Mouse (Mus musculus): ENCODE measurements around the gene Slit3. TPM values are rescaled to one million over a fixed set of nuclear protein-coding genes. Genes with fewer than 3 reads are reported as not detected.
A peak's percentile ranks its signal among the peaks of the same experiment; 100 is the strongest.

The Slit3 gene
- total RNA-seq, 2 experiments from 2014 or later, result 31.5 to 47.6 TPM

DNA sequence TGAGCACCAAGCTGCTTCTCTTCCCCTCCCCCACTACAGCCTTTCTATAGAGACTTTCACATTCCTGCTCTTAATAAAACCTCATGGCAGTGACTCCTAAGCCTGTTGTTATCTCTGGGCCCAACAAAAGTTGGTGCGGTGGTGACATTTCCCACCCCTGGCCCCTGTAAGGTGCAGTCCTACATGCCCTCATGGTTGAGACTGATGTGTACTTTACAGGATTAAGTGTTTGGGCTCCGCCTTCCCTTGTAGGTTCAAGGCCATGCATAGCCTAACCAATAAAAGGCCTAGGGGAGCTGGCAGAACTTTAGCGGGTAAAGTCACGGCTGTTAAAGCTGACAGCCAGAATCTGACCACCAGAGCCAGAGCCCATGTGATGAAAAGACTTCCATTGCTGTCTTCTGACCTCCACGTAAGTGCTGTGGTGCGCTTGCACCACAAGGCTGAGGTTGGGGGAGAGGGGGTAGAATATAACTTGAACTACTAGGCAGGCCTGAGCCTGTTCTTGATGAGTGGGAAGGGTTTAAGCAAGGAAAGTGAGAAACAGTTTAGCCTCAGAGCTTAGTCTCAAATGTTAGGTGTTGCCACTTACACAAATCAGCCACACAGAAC lies 323.6 kb downstream of the Slit3 start:
- DNase-seq (ENCODE audit: low spot score in 2 of 2), result no peak

DNA sequence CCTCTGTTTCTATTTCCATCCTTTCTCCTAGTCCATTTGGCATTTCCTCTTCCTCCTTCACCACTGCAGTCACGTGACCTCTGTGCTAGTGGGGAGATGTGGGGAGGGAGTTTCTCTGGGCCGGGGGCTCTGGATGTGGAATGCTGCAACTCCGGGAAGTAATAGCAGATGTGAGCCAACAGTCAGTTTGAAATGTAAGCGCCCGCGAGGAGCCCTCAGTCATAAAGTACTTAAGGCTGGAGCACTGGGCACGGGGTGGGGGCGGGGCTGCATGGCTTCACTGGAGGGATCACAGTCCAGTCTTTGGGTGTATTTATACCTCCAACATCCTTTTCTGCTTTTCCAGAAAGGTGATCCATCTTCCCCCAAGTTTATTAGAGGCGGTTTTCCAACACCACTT lies 326.9 kb downstream of the Slit3 start:
- DNase-seq (ENCODE audit: low spot score in 2 of 2), result no peak

DNA sequence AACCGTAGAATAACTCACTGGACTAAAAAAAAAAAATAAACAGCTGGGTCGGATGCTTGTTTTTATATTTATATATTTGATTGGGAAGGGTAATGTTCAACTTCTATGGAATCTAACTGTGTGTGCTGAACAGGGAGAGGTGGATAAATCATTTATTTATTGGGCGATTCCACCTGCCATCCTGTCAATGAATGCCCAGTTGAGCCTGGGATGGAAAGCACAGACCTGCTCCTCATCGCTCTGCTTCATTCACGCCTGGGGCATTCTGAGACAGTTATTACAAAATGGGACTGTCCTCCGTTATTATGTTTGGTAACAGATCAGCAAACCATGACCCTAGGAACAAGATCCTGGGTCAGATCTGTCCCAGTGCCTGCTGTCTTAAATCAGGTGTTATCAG lies 328.2 kb downstream of the Slit3 start:
- DNase-seq (ENCODE audit: low spot score in 2 of 2), result no peak

DNA sequence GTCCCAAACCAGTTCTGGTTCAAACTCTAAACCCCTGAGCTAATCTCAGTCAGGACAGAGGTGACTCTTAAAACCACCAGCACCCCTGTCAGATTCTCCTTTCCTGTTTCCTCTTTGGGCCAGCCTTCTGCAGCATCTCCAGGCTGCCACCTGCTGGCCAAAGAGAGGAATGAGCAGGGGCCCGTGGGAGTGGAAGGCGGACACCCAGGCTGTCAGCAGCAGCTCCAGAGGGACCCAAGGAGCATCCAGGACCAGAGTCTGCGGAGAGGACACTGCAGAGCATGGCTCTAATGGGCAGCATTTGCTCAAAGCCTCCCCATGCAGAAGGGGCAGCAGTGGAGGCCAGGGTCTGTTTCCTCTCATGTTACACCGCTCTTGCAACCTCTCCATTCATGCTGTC lies 330.6 kb downstream of the Slit3 start:
- DNase-seq (ENCODE audit: low spot score in 2 of 2), result peak; percentile 69 to 75

DNA sequence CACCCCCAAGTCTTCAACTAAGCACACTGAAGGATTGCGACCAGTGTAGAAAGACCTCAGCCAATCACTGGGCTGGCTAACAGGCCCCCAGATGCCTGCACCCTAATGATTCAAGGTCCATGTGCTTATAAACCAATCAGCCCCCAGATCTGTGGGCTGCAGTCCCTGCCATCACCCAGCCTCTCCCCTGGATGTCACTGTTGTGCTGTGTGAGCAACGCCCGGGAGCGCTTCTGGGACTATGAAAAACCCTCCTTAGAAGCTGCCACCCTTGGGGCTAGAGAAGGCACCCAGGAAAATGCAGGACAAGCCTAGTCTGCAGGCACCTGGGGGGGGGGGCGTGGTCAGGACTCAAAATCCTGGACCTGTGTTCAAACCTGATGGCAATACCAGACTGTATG lies 331.4 kb downstream of the Slit3 start:
- DNase-seq (ENCODE audit: low spot score in 2 of 2), result no peak

DNA sequence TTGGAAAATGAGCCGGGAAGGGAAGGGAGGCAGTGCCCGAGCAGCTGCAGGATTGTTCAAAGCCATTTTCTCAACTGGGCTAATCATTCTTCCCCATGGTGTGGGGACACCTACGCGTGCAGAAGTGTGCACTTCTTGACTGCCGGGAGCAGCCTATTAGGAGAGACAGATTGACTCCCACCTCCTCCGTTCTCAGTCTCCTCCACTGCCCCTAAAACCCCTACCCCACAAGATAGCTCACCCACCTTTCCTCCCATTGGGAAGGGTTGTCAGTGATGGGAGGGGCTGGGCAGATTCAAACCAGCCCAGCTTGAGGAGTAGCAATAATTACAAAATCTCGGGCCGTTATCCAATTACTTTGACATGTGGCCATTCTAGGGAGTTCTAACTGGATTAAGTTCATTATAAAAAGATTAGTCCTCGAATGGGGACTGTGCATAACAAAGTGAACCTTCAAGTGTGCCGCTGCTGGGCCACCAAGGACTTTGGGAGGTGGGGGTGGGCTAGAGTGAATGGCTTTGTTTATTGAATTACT lies 333.2 kb downstream of the Slit3 start:
- no peak for DNase-seq (ENCODE audit: low spot score in 2 of 2)

DNA sequence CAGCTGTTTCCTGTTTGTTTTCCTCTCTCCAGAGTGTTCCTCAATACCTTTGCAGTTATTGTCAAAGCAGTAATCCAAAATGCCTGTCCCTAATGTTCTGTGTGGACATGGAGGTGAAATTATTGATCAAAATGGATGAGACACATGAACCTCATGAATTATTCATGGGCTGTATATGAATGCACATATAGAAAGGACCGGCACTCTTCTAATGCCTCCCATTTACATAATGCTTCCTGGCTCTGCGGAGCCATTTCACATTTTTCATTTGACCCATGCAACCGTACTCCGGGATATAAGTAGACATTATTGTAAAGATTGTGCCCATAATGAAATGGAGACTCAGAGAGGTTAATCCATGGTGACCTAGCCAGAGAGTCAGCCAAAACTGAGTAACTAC lies 333.8 kb downstream of the Slit3 start:
- no peak for DNase-seq (ENCODE audit: low spot score in 2 of 2)

DNA sequence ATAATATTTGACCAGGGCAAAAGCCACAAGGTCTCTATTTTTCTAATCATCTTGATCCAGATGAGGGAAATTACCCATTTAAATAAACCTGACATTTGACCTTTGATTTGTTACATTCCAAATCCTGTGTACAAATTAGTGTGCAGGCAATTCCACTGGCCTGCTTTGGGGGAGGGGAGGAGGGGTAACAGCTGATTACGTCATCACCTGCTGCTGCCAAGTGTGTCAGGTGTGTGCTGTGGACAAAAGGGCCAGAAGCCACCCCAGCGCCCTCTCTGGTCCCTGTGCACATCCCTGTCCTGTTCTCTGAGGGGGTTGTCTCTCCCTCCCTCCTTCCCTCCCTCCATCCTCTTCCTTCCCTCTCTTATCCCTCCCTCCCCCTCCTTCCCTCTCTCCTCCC lies 337.0 kb downstream of the Slit3 start:
- no peak for DNase-seq (ENCODE audit: low spot score in 2 of 2)

DNA sequence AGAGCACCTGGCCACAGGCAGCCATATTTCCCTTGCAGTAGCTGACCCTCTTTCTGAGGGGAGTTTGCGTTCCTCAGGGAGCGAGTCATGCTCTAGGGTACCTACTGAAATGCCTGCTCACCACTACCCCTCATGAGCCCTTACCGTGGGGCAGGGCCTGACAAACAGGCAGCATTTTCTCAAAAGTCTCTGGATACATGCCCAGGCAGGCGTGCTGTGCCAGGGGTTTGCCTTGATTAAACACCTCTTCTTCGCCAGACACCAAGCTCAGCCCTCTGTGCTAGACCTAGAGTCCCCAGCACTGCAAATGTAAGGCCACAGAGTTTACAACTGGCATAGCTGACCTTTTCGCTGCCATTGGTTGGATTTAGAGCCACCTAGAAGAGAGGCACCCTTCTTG lies 345.7 kb downstream of the Slit3 start:
- DNase-seq (ENCODE audit: low spot score in 2 of 2), result no peak

DNA sequence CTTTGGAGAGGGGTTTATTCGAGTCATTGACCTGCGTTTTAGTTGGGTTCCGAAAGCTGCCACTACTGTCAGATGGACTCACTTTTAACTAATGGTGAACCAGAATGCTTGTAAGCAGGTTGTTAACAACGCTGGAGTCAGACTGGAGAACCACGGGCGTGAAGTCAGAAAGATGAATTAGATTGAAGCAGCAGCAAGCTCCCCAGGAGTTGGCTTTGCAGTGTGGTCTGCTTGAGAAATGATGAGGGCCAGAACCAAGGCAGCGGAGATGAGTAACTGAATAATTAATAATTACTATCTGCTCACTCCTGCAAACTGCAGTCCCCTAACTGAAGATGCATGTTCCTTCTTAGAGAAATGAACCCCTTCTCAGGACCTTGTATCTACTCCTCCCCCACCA lies 347.8 kb downstream of the Slit3 start:
- no peak for DNase-seq (ENCODE audit: low spot score in 2 of 2)

DNA sequence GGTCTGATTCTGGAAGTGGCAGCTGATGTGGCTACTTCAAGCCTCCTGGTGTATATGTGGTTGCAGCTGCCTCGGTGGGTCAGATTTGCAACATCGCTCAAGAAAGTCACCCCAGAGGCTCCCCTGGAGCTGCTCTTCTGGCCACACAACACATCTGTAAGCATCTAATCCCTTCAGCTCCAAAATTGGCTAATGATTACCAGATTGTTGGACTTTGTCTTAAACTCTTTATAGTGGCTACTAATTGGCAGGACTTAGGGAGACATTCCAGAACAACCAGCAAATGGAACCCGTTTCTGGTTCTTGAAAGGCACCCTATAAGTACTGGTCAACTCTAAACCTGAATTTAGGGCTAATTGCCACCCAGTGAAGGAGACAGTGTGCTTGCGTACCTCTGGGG lies 348.9 kb downstream of the Slit3 start:
- DNase-seq (ENCODE audit: low spot score in 2 of 2), result no peak

DNA sequence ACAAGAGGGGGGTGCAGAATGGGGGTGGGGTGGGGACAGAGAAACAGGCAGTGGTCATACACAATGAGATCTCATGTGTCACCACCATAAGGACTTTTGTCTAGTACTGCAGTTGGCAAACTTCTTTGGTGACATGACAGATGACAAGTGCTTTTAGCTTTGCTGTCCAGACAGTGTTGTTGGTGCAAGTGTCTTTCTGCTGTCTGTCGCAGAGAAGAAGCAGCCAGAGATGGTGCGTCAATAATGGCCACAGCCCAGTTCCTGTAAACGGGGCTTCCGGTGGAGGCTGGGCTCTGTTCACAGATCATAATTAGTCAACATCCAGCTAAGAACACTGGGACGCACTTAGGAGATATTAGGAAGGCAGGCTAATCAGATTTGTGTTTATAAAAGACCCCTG lies 349.8 kb downstream of the Slit3 start:
- DNase-seq (ENCODE audit: low spot score in 2 of 2), result no peak

DNA sequence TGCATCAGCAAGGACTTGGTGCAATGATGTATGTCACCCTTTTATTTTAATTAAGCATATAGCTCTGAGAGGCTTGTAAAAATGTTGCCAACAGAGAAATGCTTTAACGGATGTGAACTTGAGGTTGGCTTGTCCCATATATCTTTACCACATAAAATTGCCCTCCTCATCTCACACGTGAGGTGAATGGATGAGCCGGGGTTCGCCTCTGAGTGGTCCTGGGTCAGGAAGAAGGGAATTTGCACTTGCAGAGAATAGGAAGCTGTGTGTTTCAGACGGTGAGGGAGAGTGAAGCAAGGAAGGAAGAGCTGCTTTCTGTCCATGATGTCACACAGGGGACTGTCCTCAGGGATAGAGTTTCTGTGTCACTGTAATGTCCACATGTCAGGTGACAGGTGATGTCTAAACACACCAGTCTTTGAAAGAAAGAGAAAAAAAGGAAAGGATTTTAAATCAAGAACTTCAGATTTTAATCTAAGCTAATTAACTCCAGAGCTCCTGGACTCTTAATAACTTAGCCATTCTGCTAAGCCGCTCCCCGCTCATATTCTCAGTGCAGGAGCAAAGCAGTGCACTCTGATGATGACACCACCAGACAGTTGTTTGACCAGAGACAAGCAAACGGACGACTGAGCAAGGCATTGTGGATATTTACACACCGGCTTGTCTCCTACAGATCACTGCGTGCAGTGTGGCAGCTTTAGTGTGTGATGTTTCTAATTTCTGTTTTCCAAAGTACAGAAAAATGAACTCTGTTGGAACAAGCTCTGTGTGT lies 352.0 kb downstream of the Slit3 start:
- no peak for DNase-seq (ENCODE audit: low spot score in 2 of 2)

DNA sequence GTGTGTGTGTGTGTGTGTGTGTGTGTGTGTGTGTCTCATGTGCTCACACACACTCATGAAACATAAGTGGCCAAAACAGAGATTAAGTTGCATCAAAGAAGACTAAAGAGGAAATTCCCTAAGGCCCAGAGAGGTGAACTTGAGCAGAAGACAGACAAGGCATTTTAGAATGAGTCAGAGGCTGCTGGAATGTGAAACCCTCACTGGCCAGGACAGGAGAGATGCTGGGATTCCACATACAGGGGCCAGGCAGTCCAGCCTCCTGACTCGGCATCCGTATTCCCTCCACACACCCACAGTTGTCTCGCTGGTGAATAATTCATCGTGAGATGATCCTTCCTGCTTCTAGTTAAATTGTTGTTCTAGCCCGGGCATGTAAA lies 352.6 kb downstream of the Slit3 start:
- no peak for DNase-seq (ENCODE audit: low spot score in 2 of 2)

DNA sequence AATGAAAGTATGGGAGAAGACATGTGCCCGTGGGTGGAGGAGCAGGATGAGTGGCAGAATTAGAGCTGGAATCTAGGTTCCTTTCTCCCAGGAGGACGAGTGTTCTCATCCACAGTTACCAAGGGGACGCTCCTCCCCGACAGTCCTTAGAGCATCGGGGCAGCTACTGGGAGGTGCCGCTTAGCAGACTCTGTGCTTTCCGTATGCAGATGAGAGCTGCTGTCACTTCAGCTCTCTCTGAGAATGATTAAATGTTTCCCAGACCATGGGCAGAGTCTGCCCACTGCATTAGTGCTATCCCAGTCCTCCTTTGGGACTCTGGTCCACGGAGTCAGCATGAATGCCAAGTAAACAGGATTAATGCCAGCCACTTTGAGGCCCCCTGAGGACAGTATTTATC lies 359.1 kb downstream of the Slit3 start:
- no peak for DNase-seq (ENCODE audit: low spot score in 2 of 2)

DNA sequence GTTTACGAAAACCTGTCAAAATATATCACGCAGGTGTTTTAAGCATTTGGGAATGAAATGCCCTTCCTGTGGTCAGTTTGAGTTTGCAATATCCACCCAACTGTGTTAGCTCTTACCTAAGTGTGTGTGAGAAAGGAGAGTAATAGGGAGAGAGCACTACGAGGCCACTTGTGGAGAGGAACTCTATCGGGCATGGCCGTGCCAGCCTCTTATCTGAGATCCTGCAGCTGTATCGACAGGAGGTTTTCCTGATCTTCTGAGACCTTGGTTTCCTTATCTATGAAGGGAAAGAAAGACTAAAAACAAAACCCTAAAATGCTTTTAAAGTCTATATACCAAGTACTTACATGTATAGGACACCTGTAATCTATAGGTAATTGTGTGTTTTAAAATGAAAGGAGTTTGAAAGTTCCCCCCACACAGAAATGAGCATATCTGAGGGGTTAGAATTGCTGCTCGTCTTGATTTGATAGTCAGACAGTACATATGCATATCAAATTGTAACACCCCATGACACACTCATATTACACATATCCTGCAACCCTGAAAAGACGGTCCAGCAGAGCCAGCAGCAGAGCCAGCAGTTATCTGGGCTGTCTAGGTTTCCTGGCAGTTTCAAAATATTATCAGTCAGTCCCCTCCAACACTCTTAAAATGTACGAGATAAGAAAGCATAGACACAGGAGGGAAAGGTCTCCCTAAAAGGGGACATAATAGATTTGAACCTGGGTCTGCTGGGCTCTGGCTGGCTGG lies 360.8 kb downstream of the Slit3 start:
- DNase-seq (ENCODE audit: low spot score in 2 of 2), result no peak

DNA sequence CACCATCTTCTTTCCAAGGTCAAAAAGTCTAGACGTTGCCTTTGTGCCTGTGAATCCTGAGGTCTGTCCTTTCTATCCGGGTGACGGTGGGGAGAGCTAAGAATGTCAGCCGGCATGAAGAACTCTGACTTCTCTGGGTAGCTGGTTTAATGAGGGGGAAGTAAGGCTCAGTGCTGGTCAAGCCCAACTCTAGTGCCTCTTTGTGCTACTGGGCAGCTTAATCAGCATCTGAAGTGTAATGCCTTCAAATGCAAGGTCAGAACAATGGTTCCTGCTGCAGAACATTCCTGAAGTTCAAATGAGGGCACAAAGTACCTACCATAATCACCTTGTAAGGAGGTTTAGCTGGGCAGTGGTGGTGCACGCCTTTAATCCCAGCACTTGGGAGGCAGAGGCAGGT lies 366.9 kb downstream of the Slit3 start:
- no peak for DNase-seq (ENCODE audit: low spot score in 2 of 2)

DNA sequence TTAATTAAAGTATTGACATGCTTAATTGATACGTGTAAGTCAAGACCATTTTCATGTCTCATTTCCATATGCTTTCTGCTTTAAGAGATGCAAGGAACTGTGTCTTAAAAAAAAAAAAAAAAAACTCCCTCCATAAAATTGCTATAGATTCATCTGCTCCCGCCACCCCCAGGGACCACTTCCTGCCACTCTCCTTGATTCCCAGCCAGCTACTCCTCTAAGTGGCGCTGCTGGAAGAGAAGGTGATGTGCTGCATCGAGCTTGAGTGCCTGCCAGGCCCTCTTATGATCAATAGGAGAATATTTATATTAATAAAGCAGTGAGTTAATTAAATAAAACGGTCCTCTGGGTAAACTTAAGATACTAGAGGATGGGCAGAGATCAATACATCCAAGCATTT lies 370.7 kb downstream of the Slit3 start:
- no peak for DNase-seq (ENCODE audit: low spot score in 2 of 2)

DNA sequence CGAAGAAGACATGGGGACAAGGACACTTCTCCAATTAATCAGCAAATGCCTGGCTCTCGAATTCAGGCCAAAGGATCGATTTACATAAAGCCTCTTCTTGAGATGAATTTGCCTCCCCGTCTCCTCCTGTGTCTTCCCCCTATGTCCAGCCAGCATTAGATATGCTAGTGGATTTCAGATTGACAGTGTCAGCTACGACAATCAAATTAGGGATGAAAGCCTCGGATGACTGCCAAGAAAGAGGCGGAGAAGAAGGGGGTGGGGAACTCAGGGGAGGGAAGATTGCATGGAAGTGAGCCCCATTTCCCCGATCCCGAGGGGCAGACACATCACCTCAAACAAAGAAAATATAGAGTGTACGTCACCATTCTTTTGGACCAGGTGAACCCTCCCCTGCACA lies 375.9 kb downstream of the Slit3 start:
- no peak for DNase-seq (ENCODE audit: low spot score in 2 of 2)

DNA sequence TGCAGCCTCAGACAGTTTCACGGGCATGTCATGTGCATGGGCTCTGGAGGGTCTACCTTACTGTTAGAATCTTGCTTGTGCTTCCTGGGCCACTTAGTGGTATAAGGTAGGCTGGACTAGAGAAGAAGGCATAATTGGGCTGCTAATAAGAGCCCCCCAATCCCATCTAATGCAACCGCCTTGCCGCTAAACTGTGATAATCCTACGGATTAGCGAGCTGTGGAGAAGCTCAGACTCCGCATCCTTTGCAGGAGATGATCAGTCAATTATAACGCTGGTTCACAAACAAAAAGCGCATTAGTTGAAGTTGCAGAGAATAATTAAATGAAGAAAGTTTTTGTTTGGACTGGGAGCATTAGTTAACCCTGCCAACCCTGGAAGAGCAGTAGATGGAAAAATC lies 376.9 kb downstream of the Slit3 start:
- no peak for DNase-seq (ENCODE audit: low spot score in 2 of 2)

DNA sequence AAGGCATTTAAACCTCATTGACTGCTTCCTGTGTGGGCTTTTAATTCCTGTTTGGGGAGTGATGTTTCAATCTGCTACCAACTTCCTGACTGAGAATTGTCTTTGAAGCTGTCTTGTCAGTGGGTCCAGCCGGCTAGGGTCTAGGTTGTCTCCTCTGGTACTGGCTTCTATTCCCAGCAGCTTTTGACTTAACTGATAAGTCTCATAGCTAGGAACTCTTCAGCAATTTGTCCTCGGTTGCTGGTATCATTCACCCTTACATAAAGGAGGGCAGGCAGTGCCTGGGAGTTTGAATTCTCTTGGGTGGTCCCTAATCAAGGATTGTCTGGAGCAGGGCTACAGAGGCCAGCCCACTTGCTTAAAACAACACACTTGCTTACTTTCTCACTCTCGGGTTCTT lies 381.1 kb downstream of the Slit3 start:
- DNase-seq (ENCODE audit: low spot score in 2 of 2), result no peak

DNA sequence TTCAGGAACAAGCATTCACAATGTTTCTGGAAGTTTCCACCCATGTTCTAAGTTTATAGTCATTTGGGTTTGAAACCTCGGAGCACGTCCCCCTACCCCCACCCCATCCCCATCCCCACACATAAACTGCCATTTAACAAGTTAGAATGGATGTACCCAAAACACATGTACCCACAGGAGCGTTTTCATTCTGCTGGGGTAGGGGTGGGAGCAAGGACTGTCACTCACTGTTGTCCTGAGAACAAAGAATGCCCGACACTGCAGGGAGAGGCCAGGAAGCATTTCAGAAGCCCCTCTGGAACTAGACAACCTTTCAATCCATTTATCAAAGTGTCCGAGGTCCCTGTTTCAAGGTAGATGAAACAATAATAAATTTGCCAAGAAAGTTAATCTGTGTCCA lies 383.0 kb downstream of the Slit3 start:
- no peak for DNase-seq (ENCODE audit: low spot score in 2 of 2)
